Mouse (Mus musculus) left cerebral cortex, adult 11 months (tissue): ENCODE results near the gene Gbf1.

Experiments
- DNase-seq: peaks from one replicate; pipeline ENCODE4 v3.0.0; 2022; ENCODE audit warnings: low spot score

The Gbf1 gene

DNA sequence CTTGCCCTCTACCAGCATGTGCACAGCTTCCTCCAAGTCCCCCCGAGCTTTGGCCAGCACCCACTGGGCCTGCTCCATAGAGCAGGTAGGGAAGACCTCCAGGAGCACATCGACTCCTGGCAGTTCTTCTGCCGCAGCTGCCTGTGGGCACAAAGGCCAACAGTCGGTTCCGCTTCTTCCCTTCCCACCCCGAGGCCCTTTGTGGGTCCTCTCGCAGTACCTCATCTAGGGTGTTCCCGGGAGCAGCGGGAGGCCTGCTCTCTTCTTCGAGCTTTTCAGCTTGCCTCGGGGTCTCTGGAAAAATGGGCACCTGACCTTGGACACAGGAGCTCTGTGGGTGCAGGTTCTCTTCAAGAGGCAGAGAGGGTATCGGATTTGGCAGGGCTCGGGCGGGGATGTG is 179.0 kb downstream of the Gbf1 start:
- no peak for DNase-seq

DNA sequence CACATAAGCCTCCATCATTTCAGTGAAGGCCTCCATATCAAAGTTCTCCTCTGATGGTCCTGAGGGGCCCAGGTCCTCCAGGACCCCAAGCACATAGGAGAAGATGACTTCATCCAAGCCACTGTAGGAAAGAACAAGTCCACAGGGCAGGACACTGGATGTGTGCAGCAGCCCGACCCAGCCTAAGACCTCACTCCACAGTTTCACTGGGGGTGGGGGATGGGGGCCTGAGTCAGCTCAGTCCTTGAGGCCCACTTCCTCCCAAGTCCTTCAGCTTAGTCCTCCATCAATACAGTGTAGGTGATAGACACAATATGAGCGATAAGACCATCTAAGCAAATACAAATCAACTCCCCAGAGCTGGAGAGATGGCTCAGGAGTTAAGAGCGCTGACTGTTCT is 179.6 kb downstream of the Gbf1 start:
- DNase-seq: no peak

DNA sequence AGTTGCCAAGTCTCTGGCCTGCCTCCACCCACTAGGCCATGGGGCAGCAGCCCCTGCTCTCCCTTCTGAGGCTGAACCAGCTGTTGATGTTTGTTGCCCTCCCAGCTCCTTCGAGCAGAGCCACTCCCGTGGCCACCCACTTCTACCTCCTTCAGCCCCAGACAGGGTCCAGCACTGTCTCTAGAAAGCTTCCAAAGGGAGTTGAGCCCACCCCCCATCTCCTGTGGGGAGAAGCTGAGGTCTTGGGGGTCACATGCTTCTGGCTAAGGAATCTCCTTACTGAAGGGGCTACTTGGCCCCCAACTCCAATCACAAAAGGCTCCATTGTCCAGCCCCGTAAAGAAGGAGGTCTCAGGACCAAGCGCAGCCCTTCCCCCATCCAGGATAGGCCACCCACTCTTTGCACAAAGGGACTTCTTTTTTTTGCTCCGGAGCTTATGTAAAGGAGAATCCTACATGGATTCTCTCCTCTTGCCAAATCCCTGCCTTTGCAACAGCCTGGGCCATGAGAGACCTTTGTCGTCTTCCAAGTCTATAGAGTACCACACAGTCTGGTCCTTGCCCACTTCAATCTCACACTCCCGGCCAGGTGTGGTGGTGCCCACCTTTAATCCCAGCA is 180.5 kb downstream of the Gbf1 start:
- DNase-seq: no peak

DNA sequence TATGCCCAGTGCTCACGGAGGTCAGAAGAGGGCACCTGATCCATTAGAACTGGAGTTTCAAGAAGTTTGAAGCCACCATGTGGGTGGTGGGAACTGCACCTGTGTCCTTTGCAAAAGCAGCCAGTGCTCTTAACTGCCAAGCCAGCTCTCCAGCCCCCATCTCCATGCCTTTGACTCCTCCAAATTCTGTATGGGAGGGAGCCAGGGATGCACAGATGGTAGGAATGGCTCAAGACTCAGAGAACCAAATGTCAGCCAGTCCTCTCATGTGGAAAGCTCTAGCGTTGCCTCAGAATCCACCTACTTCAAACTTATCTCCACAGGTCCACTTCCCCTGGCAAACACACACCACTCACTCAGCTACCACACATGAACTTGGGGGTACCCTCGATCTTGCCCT is 181.6 kb downstream of the Gbf1 start:
- no peak for DNase-seq
